Mouse (Mus musculus) CH12.LX (cell line): ENCODE measurements at regions not wholly inside any gene's neighbourhood (a gene's known extent, or its start where the extent isn't known, plus 50 kb on each side); places are given as distances from the start of the nearest gene placed in this dataset.

ENCODE experiments used
- DNase-seq: peaks from one replicate; pipeline ENCODE4 v3.0.0-alpha.2; 2013; ENCODE audit errors: extremely low read depth
- H3K27ac ChIP-seq: 2 replicates; pipeline ENCODE4 v1.5.1; 2012; ENCODE audit warnings: low read depth, mild to moderate bottlenecking, control low read depth, moderate library complexity; ENCODE audit not compliant: insufficient read depth
- H3K27me3 ChIP-seq: replicated peaks from 2 replicates; pipeline ENCODE3; 2012; ENCODE audit warnings: inconsistent platforms
- H3K36me3 ChIP-seq, 2 experiments: replicated peaks in 1 of 2; 2 replicates each; pipeline versions ENCODE3 to v1.6.1; 2012; ENCODE audit warnings: inconsistent platforms in 1 of 2, low read length in 1 of 2, mild to moderate bottlenecking in 1 of 2, mixed read lengths in 1 of 2, moderate library complexity in 1 of 2; ENCODE audit not compliant: control insufficient read depth in 1 of 2, insufficient read depth in 1 of 2
- H3K4me1 ChIP-seq, 2 experiments: 2 replicates each; pipeline ENCODE4 v1.6.1; 2012; ENCODE audit warnings: inconsistent platforms in 1 of 2, moderate library complexity in 1 of 2; ENCODE audit not compliant: insufficient read depth in 2 of 2, control insufficient read depth in 1 of 2
- H3K4me2 ChIP-seq: 2 replicates; pipeline ENCODE4 v1.6.1; 2012; ENCODE audit warnings: low read depth, mild to moderate bottlenecking, control low read depth; ENCODE audit not compliant: poor library complexity, insufficient read depth, severe bottlenecking
- H3K4me3 ChIP-seq, 3 experiments: fragments of 150-350 bp in 1 of 3; sonication (generic) in 1 of 3; replicated peaks in 1 of 3; 2 replicates each; pipeline versions ENCODE3 to v1.5.1; 2011 to 2012; ENCODE audit warnings: low read depth in 2 of 3, low read length in 2 of 3, mild to moderate bottlenecking in 2 of 3, moderate library complexity in 2 of 3, control low read depth in 1 of 3, improper control_type of control experiment in 1 of 3, inconsistent platforms in 1 of 3, mixed read lengths in 1 of 3; ENCODE audit not compliant: poor library complexity in 1 of 3
- H3K79me2 ChIP-seq: replicated peaks from 2 replicates; pipeline ENCODE4 v1.6.1; 2012; ENCODE audit warnings: mild to moderate bottlenecking, moderate library complexity; ENCODE audit not compliant: control insufficient read depth, poor library complexity, insufficient read depth, severe bottlenecking; ENCODE audit errors: extremely low read depth
- H3K9ac ChIP-seq: 2 replicates; pipeline ENCODE4 v1.6.1; 2012; ENCODE audit warnings: low read depth, mild to moderate bottlenecking, control low read depth, moderate library complexity; ENCODE audit not compliant: insufficient read depth
- H3K9me3 ChIP-seq: replicated peaks from 2 replicates; pipeline ENCODE3; 2012; ENCODE audit warnings: low read length, inconsistent platforms, mixed read lengths
- E2F4 ChIP-seq: IDR thresholded peaks from 2 replicates; pipeline ENCODE4 v1.6.1; 2011; ENCODE audit warnings: low read depth, low read length, improper control_type of control experiment; ENCODE audit not compliant: insufficient replicate concordance
- ELF1 ChIP-seq: IDR thresholded peaks from 2 replicates; pipeline ENCODE4 v1.6.1; 2014; ENCODE audit warnings: low read depth, mild to moderate bottlenecking, inconsistent platforms, low read length, improper control_type of control experiment
- HCFC1 ChIP-seq: IDR thresholded peaks from 2 replicates; pipeline ENCODE4 v1.6.1; 2012; ENCODE audit warnings: low read depth, mild to moderate bottlenecking, inconsistent platforms, low read length, improper control_type of control experiment
- JUN ChIP-seq: IDR thresholded peaks from 2 replicates; pipeline ENCODE4 v1.6.1; 2011; ENCODE audit warnings: low read depth, mild to moderate bottlenecking, low read length, improper control_type of control experiment, moderate library complexity; ENCODE audit not compliant: insufficient read depth
- JUND ChIP-seq: conservative IDR thresholded peaks from 2 replicates; pipeline ENCODE4 v1.6.1; 2011; ENCODE audit warnings: low read depth, low read length, improper control_type of control experiment
- KAT2A ChIP-seq: IDR thresholded peaks from 2 replicates; pipeline ENCODE4 v1.6.1; 2012; ENCODE audit warnings: low read length, improper control_type of control experiment, inconsistent platforms; ENCODE audit not compliant: insufficient replicate concordance
- MXI1 ChIP-seq: IDR thresholded peaks from 2 replicates; pipeline ENCODE4 v1.6.1; 2011; ENCODE audit warnings: mild to moderate bottlenecking, low read depth, low read length, improper control_type of control experiment
- NRF1 ChIP-seq: IDR thresholded peaks from 2 replicates; pipeline ENCODE4 v1.6.1; 2014; ENCODE audit warnings: low read depth, mild to moderate bottlenecking, inconsistent platforms, low read length, improper control_type of control experiment, moderate library complexity
- POLR2A ChIP-seq: IDR thresholded peaks from 2 replicates; pipeline ENCODE4 v1.6.1; 2011; ENCODE audit warnings: low read depth, mild to moderate bottlenecking, improper control_type of control experiment, low read length
- RAD21 ChIP-seq: IDR thresholded peaks from 2 replicates; pipeline ENCODE4 v1.6.1; 2011; ENCODE audit warnings: low read depth, mild to moderate bottlenecking, low read length, improper control_type of control experiment, moderate library complexity
- TBP ChIP-seq: conservative IDR thresholded peaks from 2 replicates; pipeline ENCODE4 v1.6.1; 2011; ENCODE audit warnings: low read depth, low read length, improper control_type of control experiment
- TCF12 ChIP-seq: IDR thresholded peaks from 2 replicates; pipeline ENCODE4 v1.6.1; 2014; ENCODE audit warnings: low read depth, mild to moderate bottlenecking, inconsistent platforms, low read length, improper control_type of control experiment
- ZC3H11A ChIP-seq: IDR thresholded peaks from 2 replicates; pipeline ENCODE4 v1.6.1; 2012; ENCODE audit warnings: low read depth, mild to moderate bottlenecking, inconsistent platforms, low read length, improper control_type of control experiment
- dilution Hi-C: fragments of 300-500 bp; cut with MboI; formaldehyde crosslinking; loops from 2 replicates; pipeline ENCODE4 v1.14.3; 2020; ENCODE audit warnings: low sequenced_read_pairs; ENCODE audit not compliant: extremely low pct_unique_long_range_greater_than_20kb, extremely low pct_ligation_motif_present
- in situ Hi-C: fragments of 300-500 bp; cut with MboI; formaldehyde crosslinking; loops from 3 replicates; pipeline ENCODE4 v1.14.3; 2019; ENCODE audit warnings: low sequenced_read_pairs, low pct_ligation_motif_present, low pct_unique_long_range_greater_than_20kb, mixed read lengths

- dilution Hi-C loops, result no loop called here
- TF ChIP-seq ELF1, result no peak
- TF ChIP-seq E2F4, result no peak
- no peak for TF ChIP-seq TCF12
- no peak for TF ChIP-seq POLR2A
- no peak for TF ChIP-seq ZC3H11A
- TF ChIP-seq JUN, result no peak
- no peak for TF ChIP-seq JUND
- TF ChIP-seq HCFC1, result no peak
- no peak for DNase-seq
Observed at GRCm38 (mm10) chr12:54260502-54260901, 56.8 kb upstream of the Egln3 start.

GRCm38 (mm10) chr12:54257776-54258433 lies 54.2 kb upstream of the Egln3 start:
- Histone ChIP-seq H3K4me2 (no peak overlapping the region), H3K27ac (no peak overlapping the region), H3K9ac (no peak overlapping the region), H3K27me3 (no peaks in the 10 kb centered on the region), H3K9me3 (peaks cover 4% of the 10 kb centered on the region), H3K4me3 (no peak overlapping the region), H3K79me2 (no peaks in the 10 kb centered on the region), H3K36me3 (no peaks in the 10 kb centered on the region), H3K4me1 (peaks cover 0 to 5% of the 10 kb centered on the region in 2 experiments; a peak in 2 of 4 replicates)
- dilution Hi-C loops, result no loop called here
- DNase-seq, result no peak
- in situ Hi-C loops, result no loop called here
- no peak for TF ChIP-seq MXI1
- TF ChIP-seq TBP, result no peak

More at GRCm38 (mm10) chr12:54260502-54260901, 56.8 kb upstream of the Egln3 start:
- H3K9ac ChIP-seq, result no peak overlapping the region
- H3K4me1 ChIP-seq, result peaks cover 0 to 5% of the 10 kb centered on the region in 2 experiments; a peak in 2 of 4 replicates
- in situ Hi-C loops, result no loop called here
- H3K27me3 ChIP-seq, result no peaks in the 10 kb centered on the region
- peaks cover 4% of the 10 kb centered on the region for H3K9me3 ChIP-seq
- no peak overlapping the region for H3K4me2 ChIP-seq
- no peaks in the 10 kb centered on the region for H3K36me3 ChIP-seq
- H3K79me2 ChIP-seq, result no peaks in the 10 kb centered on the region
- no peak overlapping the region for H3K27ac ChIP-seq
- no peak overlapping the region for H3K4me3 ChIP-seq

- in situ Hi-C loops (no loop called here), dilution Hi-C loops (no loop called here)
- peaks cover 4% of the 10 kb centered on the region for H3K9me3 ChIP-seq
- no peaks in the 10 kb centered on the region for H3K27me3 ChIP-seq
- H3K4me3 ChIP-seq, result no peak overlapping the region
- peaks cover 0 to 5% of the 10 kb centered on the region in 2 experiments; a peak in 2 of 4 replicates for H3K4me1 ChIP-seq
- no peak for DNase-seq
- no peak overlapping the region for H3K9ac ChIP-seq
- H3K27ac ChIP-seq, result no peak overlapping the region
- H3K4me2 ChIP-seq, result no peak overlapping the region
- TF ChIP-seq POLR2A (no peak), NRF1 (no peak), RAD21 (no peak), ZC3H11A (no peak), KAT2A (no peak)
- no peaks in the 10 kb centered on the region for H3K79me2 ChIP-seq
- no peaks in the 10 kb centered on the region for H3K36me3 ChIP-seq
Observed at GRCm38 (mm10) chr12:54256506-54257128, 53.0 kb upstream of the Egln3 start.
